Mouse (Mus musculus): Measurements from ENCODE around the gene Gm13278. TPM values are rescaled to one million over a fixed set of nuclear protein-coding genes. Genes with fewer than 3 reads are reported as not detected.
"Not testable (repeated sequence)": the region's sequence is repeated elsewhere in the genome, so short reads cannot be mapped to it uniquely, and the experiment has no call there.

The Gm13278 gene
- polyA plus RNA-seq, 1 experiment from 2014 or later = not detected

- H3K4me3 ChIP-seq (ENCODE audit: low read length) = no peak within 1 kb of the TSS
- no peak within 1 kb of the TSS for H3K4me2 ChIP-seq (ENCODE audit: low read length)
- no peaks in the 10 kb centered on the region for H3K9me3 ChIP-seq (ENCODE audit: control insufficient read depth, low read length)
- H3K4me1 ChIP-seq (ENCODE audit: control insufficient read depth, insufficient read depth, low read depth, low read length) = no peaks in the 10 kb centered on the region
- no peaks in the 10 kb centered on the region for H3K36me3 ChIP-seq (ENCODE audit: control insufficient read depth, insufficient read depth, low read length)
- no peak within 1 kb of the TSS for H3K27ac ChIP-seq (ENCODE audit: low read depth, low read length)
- H3K27me3 ChIP-seq (replicated peaks; ENCODE audit: control insufficient read depth, insufficient read depth, low read length) = no peaks in the 10 kb centered on the region
- no peak for ATAC-seq
- WGBS = 67% methylated on average over 3 of the region's 3 CpGs
- H3K9ac ChIP-seq (ENCODE audit: low read depth, low read length) = no peak within 1 kb of the TSS
Observed at GRCm38 (mm10) chr4:88815928-88816327, 24.6 kb downstream of the Gm13278 start, which contains the start of gene Ifna7. Gene Ifna7, plus strand, starts transcription at chr4:88816228.

GRCm38 (mm10) chr4:88819659-88820058 lies 28.3 kb downstream of the Gm13278 start, which contains the start of gene Ifna11:
Gene Ifna11, plus strand, starts transcription at chr4:88819959.
- H3K4me1 ChIP-seq (ENCODE audit: control insufficient read depth, insufficient read depth, low read depth, low read length) = no peaks in the 10 kb centered on the region
- no peaks in the 10 kb centered on the region for H3K27me3 ChIP-seq (replicated peaks; ENCODE audit: control insufficient read depth, insufficient read depth, low read length)
- 91% methylated on average over 1 of the region's 1 CpGs for WGBS
- H3K4me2 ChIP-seq (ENCODE audit: low read length) = no peak within 1 kb of the TSS
- H3K36me3 ChIP-seq (ENCODE audit: control insufficient read depth, insufficient read depth, low read length) = no peaks in the 10 kb centered on the region
- no peaks in the 10 kb centered on the region for H3K9me3 ChIP-seq (ENCODE audit: control insufficient read depth, low read length)
- ATAC-seq = no peak
- no peak within 1 kb of the TSS for H3K9ac ChIP-seq (ENCODE audit: low read depth, low read length)
- no peak within 1 kb of the TSS for H3K27ac ChIP-seq (ENCODE audit: low read depth, low read length)
- no peak within 1 kb of the TSS for H3K4me3 ChIP-seq (ENCODE audit: low read length)

- Histone ChIP-seq H3K27me3 (replicated peaks; ENCODE audit: control insufficient read depth, insufficient read depth, low read length) (no peaks in the 10 kb centered on the region), H3K9ac (ENCODE audit: low read depth, low read length) (no peak overlapping the region), H3K36me3 (ENCODE audit: control insufficient read depth, insufficient read depth, low read length) (no peaks in the 10 kb centered on the region), H3K4me1 (ENCODE audit: control insufficient read depth, insufficient read depth, low read depth, low read length) (no peaks in the 10 kb centered on the region), H3K27ac (ENCODE audit: low read depth, low read length) (no peak overlapping the region), H3K9me3 (ENCODE audit: control insufficient read depth, low read length) (no peaks in the 10 kb centered on the region), H3K4me2 (ENCODE audit: low read length) (no peak overlapping the region), H3K4me3 (ENCODE audit: low read length) (no peak overlapping the region)
- 21% methylated on average over 4 of the region's 4 CpGs for WGBS
- ATAC-seq = no peak
Observed at GRCm38 (mm10) chr4:88822995-88823394, 31.6 kb downstream of the Gm13278 start.

- not testable (repeated sequence) for ATAC-seq
Observed at GRCm38 (mm10) chr4:88827116-88827515, 35.8 kb downstream of the Gm13278 start, which contains the start of gene Ifna6. Gene Ifna6, plus strand, starts transcription at chr4:88827416.

GRCm38 (mm10) chr4:88830523-88830922 lies 39.2 kb downstream of the Gm13278 start:
- no peaks in the 10 kb centered on the region for H3K36me3 ChIP-seq (ENCODE audit: control insufficient read depth, insufficient read depth, low read length)
- H3K27me3 ChIP-seq (replicated peaks; ENCODE audit: control insufficient read depth, insufficient read depth, low read length) = no peaks in the 10 kb centered on the region
- ATAC-seq = no peak
- no peak overlapping the region for H3K4me2 ChIP-seq (ENCODE audit: low read length)
- WGBS = 26% methylated on average over 4 of the region's 4 CpGs
- no peak overlapping the region for H3K4me3 ChIP-seq (ENCODE audit: low read length)
- H3K9ac ChIP-seq (ENCODE audit: low read depth, low read length) = no peak overlapping the region
- no peaks in the 10 kb centered on the region for H3K9me3 ChIP-seq (ENCODE audit: control insufficient read depth, low read length)
- no peak overlapping the region for H3K27ac ChIP-seq (ENCODE audit: low read depth, low read length)
- H3K4me1 ChIP-seq (ENCODE audit: control insufficient read depth, insufficient read depth, low read depth, low read length) = no peaks in the 10 kb centered on the region

More at GRCm38 (mm10) chr4:88827116-88827515, 35.8 kb downstream of the Gm13278 start, which contains the start of gene Ifna6:
- not testable (repeated sequence) for H3K4me2 ChIP-seq (ENCODE audit: low read length); H3K27ac ChIP-seq (ENCODE audit: low read depth, low read length); H3K27me3 ChIP-seq (replicated peaks; ENCODE audit: control insufficient read depth, insufficient read depth, low read length); H3K36me3 ChIP-seq (ENCODE audit: control insufficient read depth, insufficient read depth, low read length); H3K9me3 ChIP-seq (ENCODE audit: control insufficient read depth, low read length); H3K4me1 ChIP-seq (ENCODE audit: control insufficient read depth, insufficient read depth, low read depth, low read length); H3K9ac ChIP-seq (ENCODE audit: low read depth, low read length); H3K4me3 ChIP-seq (ENCODE audit: low read length)

GRCm38 (mm10) chr4:88835225-88835624 lies 43.9 kb downstream of the Gm13278 start, which contains the start of gene Ifna5:
Gene Ifna5, plus strand, starts transcription at chr4:88835525.
- ATAC-seq; H3K27ac ChIP-seq (ENCODE audit: low read depth, low read length); H3K27me3 ChIP-seq (replicated peaks; ENCODE audit: control insufficient read depth, insufficient read depth, low read length); H3K4me3 ChIP-seq (ENCODE audit: low read length); H3K9ac ChIP-seq (ENCODE audit: low read depth, low read length); H3K9me3 ChIP-seq (ENCODE audit: control insufficient read depth, low read length); H3K4me2 ChIP-seq (ENCODE audit: low read length); H3K36me3 ChIP-seq (ENCODE audit: control insufficient read depth, insufficient read depth, low read length); H3K4me1 ChIP-seq (ENCODE audit: control insufficient read depth, insufficient read depth, low read depth, low read length): not testable (repeated sequence)
- 83% methylated on average over 1 of the region's 1 CpGs for WGBS

- Histone ChIP-seq H3K36me3 (ENCODE audit: control insufficient read depth, insufficient read depth, low read length) (no peaks in the 10 kb centered on the region), H3K9me3 (ENCODE audit: control insufficient read depth, low read length) (no peaks in the 10 kb centered on the region), H3K4me3 (ENCODE audit: low read length) (no peak overlapping the region), H3K9ac (ENCODE audit: low read depth, low read length) (no peak overlapping the region), H3K4me2 (ENCODE audit: low read length) (no peak overlapping the region), H3K27ac (ENCODE audit: low read depth, low read length) (no peak overlapping the region), H3K4me1 (ENCODE audit: control insufficient read depth, insufficient read depth, low read depth, low read length) (no peaks in the 10 kb centered on the region), H3K27me3 (replicated peaks; ENCODE audit: control insufficient read depth, insufficient read depth, low read length) (no peaks in the 10 kb centered on the region)
- ATAC-seq = no peak
- whole genome bisulfite sequencing = 39% methylated on average over 3 of the region's 3 CpGs
Observed at GRCm38 (mm10) chr4:88838828-88839227, 47.5 kb downstream of the Gm13278 start.

- Histone ChIP-seq H3K36me3 (ENCODE audit: control insufficient read depth, insufficient read depth, low read length) (no peaks in the 10 kb centered on the region), H3K27ac (ENCODE audit: low read depth, low read length) (no peak overlapping the region), H3K4me2 (ENCODE audit: low read length) (no peak overlapping the region), H3K4me3 (ENCODE audit: low read length) (no peak overlapping the region), H3K27me3 (replicated peaks; ENCODE audit: control insufficient read depth, insufficient read depth, low read length) (no peaks in the 10 kb centered on the region), H3K4me1 (ENCODE audit: control insufficient read depth, insufficient read depth, low read depth, low read length) (no peaks in the 10 kb centered on the region), H3K9me3 (ENCODE audit: control insufficient read depth, low read length) (no peaks in the 10 kb centered on the region), H3K9ac (ENCODE audit: low read depth, low read length) (no peak overlapping the region)
- WGBS = 77% methylated on average over 3 of the region's 3 CpGs
- no peak for ATAC-seq
Observed at GRCm38 (mm10) chr4:88840058-88840457, 48.7 kb downstream of the Gm13278 start.

- ATAC-seq = no peak
- no peak within 1 kb of the TSS for H3K4me3 ChIP-seq (ENCODE audit: low read length)
- H3K36me3 ChIP-seq (ENCODE audit: control insufficient read depth, insufficient read depth, low read length) = no peaks in the 10 kb centered on the region
- H3K4me2 ChIP-seq (ENCODE audit: low read length) = no peak within 1 kb of the TSS
- H3K9me3 ChIP-seq (ENCODE audit: control insufficient read depth, low read length) = no peaks in the 10 kb centered on the region
- no peak within 1 kb of the TSS for H3K27ac ChIP-seq (ENCODE audit: low read depth, low read length)
- WGBS = 26% methylated on average over 2 of the region's 2 CpGs
- no peak within 1 kb of the TSS for H3K9ac ChIP-seq (ENCODE audit: low read depth, low read length)
- H3K27me3 ChIP-seq (replicated peaks; ENCODE audit: control insufficient read depth, insufficient read depth, low read length) = no peaks in the 10 kb centered on the region
- no peaks in the 10 kb centered on the region for H3K4me1 ChIP-seq (ENCODE audit: control insufficient read depth, insufficient read depth, low read depth, low read length)
Observed at GRCm38 (mm10) chr4:88841438-88841911, 50.1 kb downstream of the Gm13278 start, which contains the start of gene Ifna4. Gene Ifna4, plus strand, starts transcription at chr4:88841861.

All from hindbrain, embryonic 16.5 days (tissue).